Mouse (Mus musculus) spleen, adult 2 months (tissue): ENCODE results near the gene Hmg20b.

ENCODE experiments used
- CTCF ChIP-seq: fragments of 200-500 bp; IDR thresholded peaks from 2 replicates; pipeline ENCODE4 v1.5.1; 2011; ENCODE audit warnings: mild to moderate bottlenecking, inconsistent platforms; ENCODE audit not compliant: insufficient read depth, insufficient read length, insufficient replicate concordance; ENCODE audit errors: extremely low read depth
- POLR2A ChIP-seq: fragments of 200-500 bp; IDR thresholded peaks from 2 replicates; pipeline ENCODE4 v1.6.1; 2011; ENCODE audit warnings: low read depth, low read length, inconsistent platforms

DNA sequence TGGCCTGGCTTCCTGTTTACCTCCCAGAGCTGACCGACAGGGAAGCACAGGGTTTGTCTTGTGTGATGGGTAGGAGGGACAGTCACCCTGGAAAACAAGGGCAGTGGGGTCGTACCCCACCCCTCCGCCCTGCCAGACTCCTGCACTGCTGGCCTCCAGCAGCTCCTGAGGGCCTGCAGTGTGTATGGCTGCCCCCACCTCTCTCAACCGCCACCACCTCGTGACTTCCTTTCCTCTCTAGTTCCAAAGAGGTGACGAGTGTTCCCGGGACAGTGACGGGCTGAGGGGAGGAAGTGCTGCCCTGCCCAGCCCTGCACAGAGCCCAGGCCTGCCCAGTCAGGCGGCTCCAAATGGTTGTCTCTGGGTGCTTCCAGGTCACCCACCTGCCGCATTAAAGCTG is 52.4 kb downstream of the Hmg20b start:
- no peak for TF ChIP-seq CTCF
- no peak for TF ChIP-seq POLR2A
